Mouse (Mus musculus) cortical plate, adult 2 months (tissue): ENCODE results near the gene Calcrl. TPM values are rescaled to one million over a fixed set of nuclear protein-coding genes. Genes with fewer than 3 reads are reported as not detected.

Source experiments
- H3K27ac ChIP-seq: fragments of 200-500 bp; 2 replicates; pipeline ENCODE4 v1.5.1; 2012; ENCODE audit warnings: low read length, control low read depth, inconsistent platforms; ENCODE audit not compliant: insufficient read depth
- H3K4me1 ChIP-seq: fragments of 200-500 bp; 2 replicates; pipeline ENCODE4 v1.6.1; 2011; ENCODE audit warnings: low read length; ENCODE audit not compliant: control insufficient read depth, insufficient read depth
- H3K4me3 ChIP-seq: fragments of 200-500 bp; 2 replicates; pipeline ENCODE4 v1.5.1; 2011; ENCODE audit warnings: mild to moderate bottlenecking, low read length, control low read depth; ENCODE audit not compliant: insufficient read depth
- CTCF ChIP-seq: fragments of 200-500 bp; IDR thresholded peaks from 2 replicates; pipeline ENCODE4 v1.5.1; 2011; ENCODE audit warnings: mild to moderate bottlenecking, control low read depth, low read length; ENCODE audit not compliant: insufficient read depth; ENCODE audit errors: extremely low read depth
- POLR2A ChIP-seq: fragments of 200-500 bp; IDR thresholded peaks from 2 replicates; pipeline ENCODE4 v1.6.1; 2011; ENCODE audit warnings: mild to moderate bottlenecking, low read length, control low read depth; ENCODE audit not compliant: insufficient read depth; ENCODE audit errors: extremely low read depth
- polyA plus RNA-seq: library from polyadenylated mRNA; depleted of rRNA; stranded (reverse); fragments of >200 nt; gene quantifications from 2 replicates; pipeline ENCODE4 v1.2.3, GENCODE M21; 2012

Calcrl gene
- polyA plus RNA-seq, 1 experiment, result 3.7 TPM

- Histone ChIP-seq H3K4me3 (no peak overlapping the region), H3K27ac (no peak overlapping the region), H3K4me1 (no peaks in the 10 kb centered on the region)
- TF ChIP-seq POLR2A, result no peak
- TF ChIP-seq CTCF, result no peak
These were observed 41.4 kb downstream of the Calcrl start for GRCm38 (mm10) chr2:84383828-84384227.

- Histone ChIP-seq H3K4me1 (no peaks in the 10 kb centered on the region), H3K27ac (no peak overlapping the region), H3K4me3 (no peak overlapping the region)
- TF ChIP-seq POLR2A (no peak), CTCF (no peak)
These were observed 42.7 kb downstream of the Calcrl start for GRCm38 (mm10) chr2:84382556-84382955.

GRCm38 (mm10) chr2:84381997-84382396 lies 43.2 kb downstream of the Calcrl start:
- TF ChIP-seq POLR2A, result no peak
- no peak for TF ChIP-seq CTCF
- H3K4me1 ChIP-seq, result no peaks in the 10 kb centered on the region

GRCm38 (mm10) chr2:84380816-84381215 lies 44.4 kb downstream of the Calcrl start:
- no peaks in the 10 kb centered on the region for H3K4me1 ChIP-seq
- no peak overlapping the region for H3K4me3 ChIP-seq
- TF ChIP-seq POLR2A (no peak), CTCF (no peak)
- H3K27ac ChIP-seq, result no peak overlapping the region

More at GRCm38 (mm10) chr2:84381997-84382396, 43.2 kb downstream of the Calcrl start:
- Histone ChIP-seq H3K4me3 (no peak overlapping the region), H3K27ac (no peak overlapping the region)

GRCm38 (mm10) chr2:84378678-84379077 lies 46.5 kb downstream of the Calcrl start:
- H3K4me3 ChIP-seq, result no peak overlapping the region
- no peak for TF ChIP-seq POLR2A
- no peak for TF ChIP-seq CTCF
- H3K4me1 ChIP-seq, result no peaks in the 10 kb centered on the region
- no peak overlapping the region for H3K27ac ChIP-seq

GRCm38 (mm10) chr2:84369256-84369655 lies 56.0 kb downstream of the Calcrl start:
- Histone ChIP-seq H3K27ac (no peak overlapping the region), H3K4me1 (no peaks in the 10 kb centered on the region), H3K4me3 (no peak overlapping the region)
- no peak for TF ChIP-seq POLR2A
- no peak for TF ChIP-seq CTCF

- no peak for TF ChIP-seq POLR2A
- no peak for TF ChIP-seq CTCF
- H3K4me1 ChIP-seq, result no peaks in the 10 kb centered on the region
- no peak overlapping the region for H3K27ac ChIP-seq
- H3K4me3 ChIP-seq, result no peak overlapping the region
These were observed 58.5 kb downstream of the Calcrl start for GRCm38 (mm10) chr2:84366742-84367141.

GRCm38 (mm10) chr2:84365266-84365665 lies 59.9 kb downstream of the Calcrl start:
- H3K4me3 ChIP-seq, result no peak overlapping the region
- TF ChIP-seq CTCF (no peak), POLR2A (no peak)
- no peak overlapping the region for H3K27ac ChIP-seq
- H3K4me1 ChIP-seq, result no peaks in the 10 kb centered on the region

GRCm38 (mm10) chr2:84362779-84363719 lies 62.2 kb downstream of the Calcrl start:
- H3K4me1 ChIP-seq, result no peaks in the 10 kb centered on the region
- no peak for TF ChIP-seq CTCF
- no peak overlapping the region for H3K4me3 ChIP-seq
- no peak overlapping the region for H3K27ac ChIP-seq
